ENCODE assay signal across 8 mouse cellular contexts in the genomic region with DNA sequence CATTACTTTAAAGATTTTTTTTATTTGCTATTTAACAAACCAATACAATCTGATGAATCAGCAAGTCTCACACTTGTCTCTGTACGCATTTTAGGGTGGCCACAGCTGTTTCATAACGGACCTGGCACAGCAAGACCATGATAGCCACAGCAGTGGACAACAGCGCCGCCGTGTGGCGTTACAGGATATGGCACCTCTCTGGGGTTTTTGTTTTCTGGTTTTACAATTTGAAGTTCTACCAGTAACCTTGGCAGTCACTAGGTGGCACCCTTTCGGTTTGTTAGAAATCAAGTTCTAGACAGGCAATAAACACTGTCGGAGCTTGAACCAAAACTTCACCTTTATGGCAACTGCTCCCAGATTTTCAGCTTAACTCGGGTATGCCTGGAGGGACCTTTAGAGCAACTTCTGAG. TPM values are rescaled to one million over a fixed set of nuclear protein-coding genes. Genes with fewer than 3 reads are reported as not detected.
DNase-seq lines count a peak whose midpoint lies in the region; ATAC-seq and TF ChIP-seq lines count a peak whose summit lies in the region.

No protein-coding gene starts in this region.

- no peak overlapping the region for H3K27ac ChIP-seq in small intestine, adult 2 months (ENCODE audit: insufficient read depth, low read depth, low read length)

- no peaks in the 10 kb centered on the region for H3K36me3 ChIP-seq in small intestine, adult 2 months (ENCODE audit: control insufficient read depth, insufficient read depth, low read length)

- peak; percentile 76 for DNase-seq in WW6 (ENCODE audit: low read depth, low spot score)
- peak; percentile 95 for DNase-seq in cerebellum, adult 8-10 months
- peak; percentile 83 to 93 for DNase-seq in frontal cortex, postnatal 14 days (ENCODE audit: low spot score in 2 of 2)
- peak; percentile 88 for DNase-seq in hindlimb bud, embryonic 11.5 days (ENCODE audit: extremely low spot score, low read depth, low spot score)
- DNase-seq in left cerebral cortex, adult 18-20 months (ENCODE audit: low spot score in 2 of 2): peak; percentile 91 to 93

- TF ChIP-seq CTCF in small intestine, adult 2 months (IDR thresholded peaks at IDR 0.05; ENCODE audit: extremely low read depth, insufficient read length, insufficient replicate concordance, low read depth, low read length): peak; percentile 100

- H3K4me3 ChIP-seq in small intestine, adult 2 months (ENCODE audit: low read depth, low read length): peak overlapping the region; percentile 34; the same call in 1 of the 2 replicates

- no peaks in the 10 kb centered on the region for H3K27me3 ChIP-seq in small intestine, adult 2 months (ENCODE audit: control insufficient read depth, insufficient read depth, low read length)

- no peaks in the 10 kb centered on the region for H3K4me1 ChIP-seq in small intestine, adult 2 months (ENCODE audit: control insufficient read depth, insufficient read depth, insufficient read length, low read length)

- peak; percentile 98 for ATAC-seq in megakaryocyte progenitor cell, adult 5-6 weeks (replicated peaks; ENCODE audit: poor library complexity)
- ATAC-seq in erythroblast, adult 5-6 weeks (replicated peaks; ENCODE audit: low FRiP score, poor library complexity, severe bottlenecking): no peak

- 1% methylated on average over 9 of the region's 9 CpGs for WGBS in small intestine, adult 2 months

- TF ChIP-seq POLR2A in small intestine, adult 2 months (IDR thresholded peaks at IDR 0.05; ENCODE audit: low read depth, low read length): no peak

RNA-seq across cellular contexts. Expression of a gene that starts 7.7 kb away (rescaled TPM):
- total RNA-seq in left cerebral cortex, adult 18-20 months (2021): 10 to 100 TPM; 57.3 to 57.4 TPM
- 0.37 and 1.4 TPM in 2 replicates for total RNA-seq in megakaryocyte progenitor cell, adult 5-6 weeks (2015)
- 0.92 and 1.7 TPM in 2 replicates for total RNA-seq in megakaryocyte progenitor cell, adult 5-6 weeks (2017)
- polyA plus RNA-seq in small intestine, adult 2 months (2012; rRNA removed): 3.1 and 4.8 TPM in 2 replicates
- total RNA-seq in erythroblast, adult 5-6 weeks (2015; ENCODE audit: low replicate concordance): 0.58 and 4.8 TPM in 2 replicates
- total RNA-seq in erythroblast, adult 5-6 weeks (2017; ENCODE audit: low replicate concordance): 1.5 and 1.6 TPM in 2 replicates

Comparison
In these comparisons a context has a peak if more than half of its experiments do, and no peak if none do; other contexts are left out.
1. RNA of a gene that starts 7.7 kb away (total RNA-seq): 57.3 to 57.4 TPM in left cerebral cortex, adult 18-20 months; 0.58 to 4.8 TPM in erythroblast, adult 5-6 weeks and 0.37 to 1.7 TPM in megakaryocyte progenitor cell, adult 5-6 weeks; every median in the first group is over 10 times any median in the second.
2. Peak in every context shown above with its lines, with median percentiles within 50 percentile points of each other: DNase-seq.